Mouse (Mus musculus): ENCODE measurements around the gene Echdc2.

The Echdc2 gene

DNA sequence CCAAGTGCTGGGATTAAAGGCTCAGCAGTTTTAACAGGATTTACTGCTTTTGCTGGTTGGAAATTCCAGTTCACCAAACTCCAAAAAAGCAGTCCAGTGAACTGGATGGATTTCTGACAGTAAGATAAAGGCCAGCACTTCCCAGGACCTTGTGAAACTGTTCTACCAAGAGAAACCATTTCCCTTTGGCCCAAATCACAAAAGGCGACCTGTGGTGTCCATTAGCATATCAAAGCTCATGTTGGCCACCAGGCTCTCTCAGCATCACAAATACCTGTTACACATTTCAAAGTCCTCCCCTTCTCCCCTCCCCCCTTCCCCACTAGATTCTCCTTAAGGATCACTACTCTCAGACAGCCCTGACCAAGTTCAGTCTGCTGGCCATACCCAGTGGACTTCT lies 17.0 kb downstream of the Echdc2 start:
- no peak for TF ChIP-seq GATA4 (IDR thresholded peaks at IDR 0.05; ENCODE audit: insufficient replicate concordance, low read length)

DNA sequence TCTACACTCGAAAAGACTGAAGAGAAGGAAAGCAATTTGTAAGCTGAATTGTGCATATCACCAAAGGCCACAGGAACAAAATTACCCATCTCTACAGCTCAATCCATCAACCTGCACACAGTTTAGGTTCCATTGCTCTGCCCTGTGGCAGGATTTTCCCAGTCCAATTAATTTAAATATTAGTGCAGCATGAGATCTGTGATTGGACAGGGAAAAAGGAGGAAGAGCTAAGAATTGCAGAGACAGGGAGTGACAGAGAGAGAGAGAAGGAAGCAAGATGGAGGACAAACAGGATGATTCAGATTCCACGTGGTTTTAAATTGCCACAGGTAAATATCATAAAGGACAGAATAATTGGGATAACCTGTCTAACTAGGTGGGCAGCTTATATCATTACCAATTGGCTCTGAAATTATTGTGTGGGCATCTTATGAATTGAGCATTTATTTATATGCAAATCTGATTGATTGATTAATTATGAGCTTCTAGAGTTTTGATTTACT lies 27.6 kb downstream of the Echdc2 start:
- TF ChIP-seq GATA4 (IDR thresholded peaks at IDR 0.05; ENCODE audit: insufficient replicate concordance, low read length): no peak

GRCm38 (mm10) chr4:108196277-108196855 lies 31.1 kb downstream of the Echdc2 start:
- TF ChIP-seq GATA4 (IDR thresholded peaks at IDR 0.05; ENCODE audit: insufficient replicate concordance, low read length): no peak

- TF ChIP-seq GATA4 (IDR thresholded peaks at IDR 0.05; ENCODE audit: insufficient replicate concordance, low read length): no peak
These were observed 34.0 kb downstream of the Echdc2 start for GRCm38 (mm10) chr4:108199236-108199635.

DNA sequence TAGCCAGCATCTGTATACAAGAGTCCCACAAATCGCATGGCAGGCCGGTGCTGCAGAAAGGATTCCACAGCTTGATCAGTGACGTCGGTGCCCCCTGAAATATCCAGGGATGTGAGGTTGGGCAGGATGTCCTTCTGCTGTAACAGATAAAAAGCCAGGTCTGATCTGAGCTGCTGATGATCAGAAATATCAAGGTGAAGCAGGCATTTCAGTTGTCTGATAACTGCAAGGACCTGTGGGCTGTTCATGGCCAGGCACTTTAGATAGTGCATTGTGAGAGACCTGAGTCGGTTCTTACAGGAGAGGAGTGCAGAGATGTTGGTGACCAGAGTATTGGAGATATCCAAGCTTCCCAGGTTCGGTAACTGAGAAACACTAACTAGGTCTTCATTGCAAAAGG lies 39.4 kb downstream of the Echdc2 start:
- TF ChIP-seq GATA4 (IDR thresholded peaks at IDR 0.05; ENCODE audit: insufficient replicate concordance, low read length): no peak

GRCm38 (mm10) chr4:108213023-108213422 lies 47.8 kb downstream of the Echdc2 start:
- no peak for TF ChIP-seq GATA4 (IDR thresholded peaks at IDR 0.05; ENCODE audit: insufficient replicate concordance, low read length)

- no peak for TF ChIP-seq GATA4 (IDR thresholded peaks at IDR 0.05; ENCODE audit: insufficient replicate concordance, low read length)
These were observed 52.3 kb downstream of the Echdc2 start, which contains the start of gene Zyg11a for GRCm38 (mm10) chr4:108217332-108218179. TSS of gene Zyg11a (minus strand) at chr4:108218048.

DNA sequence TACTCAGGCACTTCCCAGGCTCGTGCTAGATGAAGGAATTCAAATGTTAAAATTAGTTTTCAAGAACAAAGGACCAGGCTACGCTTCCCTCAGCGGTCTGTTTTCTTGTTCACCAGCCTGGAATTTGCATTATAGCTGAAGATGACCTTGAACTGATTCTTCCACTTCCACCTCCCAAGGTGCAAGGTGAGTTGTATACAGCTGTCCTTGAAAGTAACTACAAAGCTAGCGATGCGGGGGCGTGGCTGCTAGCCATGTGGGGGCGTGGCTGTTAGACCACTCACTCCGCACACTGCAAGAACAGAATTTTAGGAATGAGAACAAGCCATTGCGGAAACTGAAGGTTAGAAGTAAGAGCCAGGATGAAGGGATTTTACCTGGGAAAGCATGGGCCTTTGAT lies 53.8 kb downstream of the Echdc2 start:
- TF ChIP-seq GATA4 (IDR thresholded peaks at IDR 0.05; ENCODE audit: insufficient replicate concordance, low read length): no peak

DNA sequence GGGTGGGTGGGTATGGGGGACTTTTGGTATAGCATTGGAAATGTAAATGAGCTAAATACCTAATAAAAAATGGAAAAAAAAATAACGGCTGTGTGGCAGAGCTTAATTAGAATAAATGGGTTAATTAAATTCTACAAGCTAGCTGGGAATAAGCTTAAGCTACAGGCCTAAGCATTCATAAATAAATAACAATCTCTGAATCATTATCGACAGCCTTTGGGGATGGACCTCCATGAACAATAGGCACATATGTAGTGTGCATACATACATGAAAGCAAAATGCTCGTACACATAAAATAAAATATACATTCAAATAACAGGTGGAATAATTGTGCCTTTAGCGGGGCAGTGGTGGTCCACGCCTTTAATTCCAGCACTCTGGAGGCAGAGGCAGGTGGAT lies 57.3 kb downstream of the Echdc2 start:
- TF ChIP-seq GATA4 (IDR thresholded peaks at IDR 0.05; ENCODE audit: insufficient replicate concordance, low read length): no peak

DNA sequence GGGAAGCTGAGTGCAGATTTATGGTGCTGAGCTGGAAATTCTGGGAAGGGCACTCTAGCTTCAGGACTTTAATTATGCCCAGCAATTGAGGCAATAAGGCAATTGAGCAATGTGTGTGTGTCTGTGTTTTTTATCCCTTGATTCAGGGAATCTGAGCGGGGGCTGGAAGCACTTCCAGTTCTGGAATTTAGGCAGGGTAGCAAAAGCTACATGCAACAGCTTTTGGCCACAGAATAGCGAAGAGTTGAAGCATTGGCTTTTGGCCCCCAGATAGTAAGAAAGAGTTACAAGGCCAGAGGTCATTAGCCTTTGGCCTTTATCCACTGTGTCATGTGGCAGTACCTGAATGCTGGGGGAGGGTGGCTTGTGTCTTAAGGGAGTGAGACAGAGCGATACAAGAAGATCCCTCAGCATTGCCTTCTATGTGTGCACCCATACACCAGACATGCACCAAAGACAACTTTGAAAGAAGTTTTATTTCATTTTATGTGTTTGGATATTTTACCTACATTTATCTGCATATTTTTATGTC lies 60.2 kb downstream of the Echdc2 start:
- TF ChIP-seq GATA4 (IDR thresholded peaks at IDR 0.05; ENCODE audit: insufficient replicate concordance, low read length): peak; percentile 14; the same call in 1 of the 2 replicates

Data from liver, adult (tissue).